Mouse (Mus musculus): ENCODE data around the gene Zc3h4. TPM values are rescaled to one million over a fixed set of nuclear protein-coding genes. Genes with fewer than 3 reads are reported as not detected.

Zc3h4 gene
- total and polyA plus RNA-seq, 3 experiments: 32.9 to 71.8 (median 59.4) TPM

- TF ChIP-seq GATA1 (IDR thresholded peaks at IDR 0.05; ENCODE audit: low read depth, low read length): no peak
- no peak for TF ChIP-seq TAL1 (IDR thresholded peaks at IDR 0.05; ENCODE audit: low read length)
- TF ChIP-seq KAT2A (conservative IDR thresholded peaks at IDR 0.05; ENCODE audit: low read depth, low read length): no peak
- TF ChIP-seq POLR2AphosphoS2 (IDR thresholded peaks at IDR 0.05; ENCODE audit: low read length): no peak
- TF ChIP-seq SMC3 (IDR thresholded peaks at IDR 0.05; ENCODE audit: low read depth, low read length): peak; percentile 89
- TF ChIP-seq RAD21 (IDR thresholded peaks at IDR 0.05; ENCODE audit: low read depth, low read length): peak; percentile 55
- no peak for TF ChIP-seq MXI1 (IDR thresholded peaks at IDR 0.05; ENCODE audit: low read depth, low read length)
- TF ChIP-seq EP300 (IDR thresholded peaks at IDR 0.05; ENCODE audit: low read depth in 1 of 2, low read length in 2 of 2): no peak
- TF ChIP-seq TBP (IDR thresholded peaks at IDR 0.05; ENCODE audit: low read depth, low read length): no peak
- peak; percentile 81 to 97 (median 91) for TF ChIP-seq CTCF (IDR thresholded peaks at IDR 0.05 in 2 of 3, conservative IDR thresholded peaks at IDR 0.05 in 1 of 3; ENCODE audit: control insufficient read depth in 1 of 3, insufficient read depth in 1 of 3, low read depth in 2 of 3, low read length in 3 of 3, poor library complexity in 1 of 3, severe bottlenecking in 1 of 3)
Measured at GRCm38 (mm10) chr7:16463214-16463613, 62.5 kb downstream of the Zc3h4 start (continued).

- H3K9ac ChIP-seq (ENCODE audit: control insufficient read depth, low read depth, low read length, poor library complexity, severe bottlenecking): no peak overlapping the region
- peak; percentile 69 for DNase-seq (ENCODE audit: low read depth, low spot score)
- no peaks in the 10 kb centered on the region for H3K4me1 ChIP-seq (ENCODE audit: control insufficient read depth in 1 of 2, insufficient read depth in 2 of 2, low read length in 2 of 2)
- no peak overlapping the region for H3K27ac ChIP-seq (ENCODE audit: control insufficient read depth, low read depth, low read length)
- H3K27me3 ChIP-seq (ENCODE audit: control insufficient read depth in 1 of 2, insufficient read depth in 2 of 2, low read length in 2 of 2): no peaks in the 10 kb centered on the region
- H3K9me3 ChIP-seq (replicated peaks; ENCODE audit: insufficient read depth, low read length): no peaks in the 10 kb centered on the region
- no peak overlapping the region for H3K4me3 ChIP-seq (ENCODE audit: control insufficient read depth in 1 of 2, insufficient read depth in 1 of 2, low read depth in 2 of 2, low read length in 2 of 2)
- TF ChIP-seq BHLHE40 (IDR thresholded peaks at IDR 0.05; ENCODE audit: borderline replicate concordance, low read depth, low read length) (no peak), EP300 (IDR thresholded peaks at IDR 0.05; ENCODE audit: low read depth in 1 of 2, low read length in 2 of 2) (no peak), ZC3H11A (IDR thresholded peaks at IDR 0.05; ENCODE audit: low read depth, low read length) (peak; percentile 45), UBTF (IDR thresholded peaks at IDR 0.05; ENCODE audit: borderline replicate concordance, insufficient read depth, low read depth, low read length) (no peak), MAX (IDR thresholded peaks at IDR 0.05; ENCODE audit: low read length) (no peak), TCF12 (IDR thresholded peaks at IDR 0.05; ENCODE audit: low read depth, low read length) (no peak), ZKSCAN1 (IDR thresholded peaks at IDR 0.05; ENCODE audit: low read depth, low read length) (no peak), MAZ (IDR thresholded peaks at IDR 0.05; ENCODE audit: low read depth, low read length) (no peak), GATA1 (IDR thresholded peaks at IDR 0.05; ENCODE audit: low read depth, low read length) (no peak), NRF1 (IDR thresholded peaks at IDR 0.05; ENCODE audit: insufficient read depth, low read depth, low read length, poor library complexity, severe bottlenecking) (no peak), KAT2A (conservative IDR thresholded peaks at IDR 0.05; ENCODE audit: low read depth, low read length) (no peak), POLR2AphosphoS2 (IDR thresholded peaks at IDR 0.05; ENCODE audit: low read length) (no peak), ELF1 (IDR thresholded peaks at IDR 0.05; ENCODE audit: low read depth, low read length) (no peak), GABPA (IDR thresholded peaks at IDR 0.05; ENCODE audit: low read depth, low read length) (no peak), ZNF384 (IDR thresholded peaks at IDR 0.05; ENCODE audit: low read depth, low read length) (no peak), POLR2A (IDR thresholded peaks at IDR 0.05; ENCODE audit: control insufficient read depth in 1 of 2, insufficient read depth in 1 of 2, low read depth in 1 of 2, low read length in 2 of 2, poor library complexity in 1 of 2) (no peak), JUND (IDR thresholded peaks at IDR 0.05; ENCODE audit: low read depth, low read length) (no peak), RCOR1 (IDR thresholded peaks at IDR 0.05; ENCODE audit: low read depth, low read length) (no peak), HCFC1 (IDR thresholded peaks at IDR 0.05; ENCODE audit: low read depth, low read length) (no peak), NELFE (IDR thresholded peaks at IDR 0.05; ENCODE audit: low read depth, low read length) (no peak), ETS1 (IDR thresholded peaks at IDR 0.05; ENCODE audit: low read depth, low read length) (no peak), CTCF (IDR thresholded peaks at IDR 0.05 in 2 of 3, conservative IDR thresholded peaks at IDR 0.05 in 1 of 3; ENCODE audit: control insufficient read depth in 1 of 3, insufficient read depth in 1 of 3, low read depth in 2 of 3, low read length in 3 of 3, poor library complexity in 1 of 3, severe bottlenecking in 1 of 3) (peak; percentile 87 to 93 (median 90)), SIN3A (IDR thresholded peaks at IDR 0.05; ENCODE audit: low read length) (no peak), MYB (IDR thresholded peaks at IDR 0.05; ENCODE audit: low read depth, low read length) (no peak), TBP (IDR thresholded peaks at IDR 0.05; ENCODE audit: low read depth, low read length) (no peak), MXI1 (IDR thresholded peaks at IDR 0.05; ENCODE audit: low read depth, low read length) (no peak), SMC3 (IDR thresholded peaks at IDR 0.05; ENCODE audit: low read depth, low read length) (peak; percentile 77), TAL1 (IDR thresholded peaks at IDR 0.05; ENCODE audit: low read length) (no peak), MYC (IDR thresholded peaks at IDR 0.05; ENCODE audit: low read depth, low read length) (no peak), RAD21 (IDR thresholded peaks at IDR 0.05; ENCODE audit: low read depth, low read length) (peak; percentile 43)
- no peaks in the 10 kb centered on the region for H3K36me3 ChIP-seq (ENCODE audit: control insufficient read depth in 1 of 2, insufficient read depth in 2 of 2, low read length in 2 of 2)
- no peaks in the 10 kb centered on the region for H3K79me2 ChIP-seq (ENCODE audit: control insufficient read depth, insufficient read depth, low read length, poor library complexity)
Measured at GRCm38 (mm10) chr7:16465160-16465559, 64.5 kb downstream of the Zc3h4 start.
